In genomic region chr13:62863771-62864170, GRCm38 (mm10) we compare ENCODE assay signal across 32 mouse cellular contexts. TPM values are rescaled to one million over a fixed set of nuclear protein-coding genes. Genes with fewer than 3 reads are reported as not detected.
A peak's percentile ranks its signal among the peaks of the same experiment; 100 is the strongest.
DNase-seq lines count a peak whose midpoint lies in the region; ATAC-seq lines count a peak whose summit lies in the region.
"Had no signal": no experiment of that assay in that cellular context is flagged by ENCODE, and none has a peak within 500 bp of the region (broad histone marks: within the 10 kb centered on the region; RNA-seq: fewer than 3 reads in every experiment).

No protein-coding gene starts in this region.

- no peak overlapping the region for H3K4me2 ChIP-seq in kidney, embryonic 16.5 days (replicated peaks; ENCODE audit: low read depth, low read length)
- no peak overlapping the region for H3K4me2 ChIP-seq in forebrain, embryonic 14.5 days (ENCODE audit: low read length)
- H3K4me2 ChIP-seq: embryonic facial prominence, embryonic 13.5 days; heart, embryonic 12.5 days; hindbrain, embryonic 13.5 days; limb, embryonic 15.5 days; liver, embryonic 15.5 days; neural tube, embryonic 12.5 days had no signal

- DNase-seq in kidney, adult 18-20 months, result peak; percentile 2
- DNase-seq in kidney, postnatal 10 days, result no peak
- no peak for DNase-seq in kidney, postnatal 25 days
- peak; percentile 22 for DNase-seq in lung, postnatal 10 days
- no peak for DNase-seq in lung, postnatal 36 days
- no peak for DNase-seq in forebrain, embryonic 14.5 days (ENCODE audit: low spot score)
- DNase-seq: adrenal gland, postnatal 10 days; cerebellum, adult 9-10 months; cerebellum, postnatal 36 days; gastrocnemius, adult 2 months; gastrocnemius, postnatal 36 days; heart, adult 2 months; heart, postnatal 4 days; right cerebral cortex, adult 18-20 months; spleen, adult 18-20 months; thymus, postnatal 14 days had no signal

- no peak overlapping the region for H3K27ac ChIP-seq in kidney, embryonic 16.5 days (ENCODE audit: low read length)
- no peak overlapping the region for H3K27ac ChIP-seq in forebrain, embryonic 14.5 days (ENCODE audit: low read depth, low read length)
- H3K27ac ChIP-seq: forebrain, embryonic 10.5 days; gastrocnemius, adult 2 months; heart, adult 2 months; hindbrain, embryonic 13.5 days; layer of hippocampus, adult 2 months; left cerebral cortex, adult 2 months; limb, embryonic 15.5 days; liver, embryonic 15.5 days; midbrain, embryonic 10.5 days; neural tube, embryonic 12.5 days had no signal

- H3K27me3 ChIP-seq in kidney, embryonic 16.5 days (ENCODE audit: insufficient read depth, low read length), result no peaks in the 10 kb centered on the region
- no peaks in the 10 kb centered on the region for H3K27me3 ChIP-seq in forebrain, embryonic 14.5 days (replicated peaks; ENCODE audit: control insufficient read depth, insufficient read depth, low read length)
- H3K27me3 ChIP-seq: embryonic facial prominence, embryonic 13.5 days; heart, embryonic 12.5 days; hindbrain, embryonic 13.5 days; limb, embryonic 15.5 days; liver, embryonic 15.5 days; neural tube, embryonic 12.5 days; Patski had no signal

- H3K4me3 ChIP-seq in kidney, embryonic 16.5 days (ENCODE audit: low read length), result no peak overlapping the region
- H3K4me3 ChIP-seq in forebrain, embryonic 14.5 days (ENCODE audit: low read depth, low read length), result no peak overlapping the region
- H3K4me3 ChIP-seq: embryonic facial prominence, embryonic 13.5 days; forebrain, embryonic 10.5 days; gastrocnemius, adult 2 months; heart, adult 2 months; heart, embryonic 12.5 days; hindbrain, embryonic 13.5 days; layer of hippocampus, adult 2 months; left cerebral cortex, adult 2 months; limb, embryonic 15.5 days; liver, embryonic 15.5 days; midbrain, embryonic 10.5 days; myocyte; neural tube, embryonic 12.5 days had no signal

- no peaks in the 10 kb centered on the region for H3K9me3 ChIP-seq in kidney, embryonic 16.5 days (ENCODE audit: low read length)
- no peaks in the 10 kb centered on the region for H3K9me3 ChIP-seq in forebrain, embryonic 14.5 days (replicated peaks; ENCODE audit: control insufficient read depth, low read length)
- H3K9me3 ChIP-seq: embryonic facial prominence, embryonic 13.5 days; forebrain, embryonic 10.5 days; heart, embryonic 12.5 days; hindbrain, embryonic 13.5 days; limb, embryonic 15.5 days; liver, embryonic 15.5 days; midbrain, embryonic 10.5 days; neural tube, embryonic 12.5 days had no signal

- H3K9ac ChIP-seq in kidney, embryonic 16.5 days (replicated peaks; ENCODE audit: low read length), result no peak overlapping the region
- no peak overlapping the region for H3K9ac ChIP-seq in forebrain, embryonic 14.5 days (ENCODE audit: low read length)
- H3K9ac ChIP-seq: embryonic facial prominence, embryonic 13.5 days; heart, embryonic 12.5 days; hindbrain, embryonic 13.5 days; limb, embryonic 15.5 days; liver, embryonic 15.5 days; neural tube, embryonic 12.5 days had no signal

- 61% methylated on average over 6 of the region's 6 CpGs for WGBS in kidney, embryonic 16.5 days
- WGBS in forebrain, embryonic 14.5 days, result 81% methylated on average over 6 of the region's 6 CpGs

- no peaks in the 10 kb centered on the region for H3K36me3 ChIP-seq in kidney, embryonic 16.5 days (ENCODE audit: insufficient read depth, low read length)
- no peaks in the 10 kb centered on the region for H3K36me3 ChIP-seq in forebrain, embryonic 14.5 days (ENCODE audit: control insufficient read depth, insufficient read depth, low read length)
- H3K36me3 ChIP-seq: embryonic facial prominence, embryonic 13.5 days; forebrain, embryonic 10.5 days; G1E; heart, embryonic 12.5 days; hindbrain, embryonic 13.5 days; limb, embryonic 15.5 days; liver, embryonic 15.5 days; midbrain, embryonic 10.5 days; neural tube, embryonic 12.5 days had no signal

- ATAC-seq in kidney, embryonic 16.5 days (ENCODE audit: low FRiP score, low TSS enrichment), result peak; percentile 25; the same call in 1 of the 2 replicates
- no peak for ATAC-seq in forebrain, embryonic 14.5 days
- ATAC-seq: forebrain, embryonic 16.5 days; intestine, embryonic 16.5 days; Patski had no signal

- H3K4me1 ChIP-seq in kidney, embryonic 16.5 days (ENCODE audit: insufficient read depth, low read length), result peaks cover 10% of the 10 kb centered on the region; the same call in 1 of the 2 replicates
- H3K4me1 ChIP-seq in forebrain, embryonic 14.5 days (ENCODE audit: control insufficient read depth, insufficient read depth, low read length), result no peaks in the 10 kb centered on the region
- H3K4me1 ChIP-seq: liver, embryonic 15.5 days; neural tube, embryonic 12.5 days had no signal

RNA-seq across cellular contexts. Expression of gene Fbp2, which starts 5.5 kb away (rescaled TPM):
- polyA plus RNA-seq in kidney, embryonic 16.5 days (2015; fragmentation: Nextera tagmentation; extraction: Ambion mirVana), result 23.3 and 28.9 TPM in 2 replicates
- 0.13 TPM in 1 of 2 replicates, not detected in the other for polyA plus RNA-seq in forebrain, embryonic 14.5 days (2014; fragmentation: Nextera tagmentation; extraction: Ambion mirVana)
- polyA plus RNA-seq: G1E; midbrain, embryonic 10.5 days; neural tube, embryonic 12.5 days had no signal

RNA-seq across cellular contexts. Expression of gene Fbp1, which starts 24.3 kb away (rescaled TPM):
- polyA plus RNA-seq in kidney, embryonic 16.5 days (2015; fragmentation: Nextera tagmentation; extraction: Ambion mirVana), result 132 and 211 TPM in 2 replicates
- polyA plus RNA-seq in forebrain, embryonic 14.5 days (2014; fragmentation: Nextera tagmentation; extraction: Ambion mirVana), result not detected in 2 replicates
- polyA plus RNA-seq: forebrain, embryonic 10.5 days; forebrain, embryonic 16.5 days; G1E; myocyte; Patski had no signal

Comparison
In these comparisons a context has a peak if more than half of its experiments do, and no peak if none do; other contexts are left out.
1. DNase-seq: peak in kidney, adult 18-20 months (single experiment) and lung, postnatal 10 days (single experiment); none in kidney, postnatal 10 days (single experiment), kidney, postnatal 25 days (0 of 2), lung, postnatal 36 days (single experiment) and forebrain, embryonic 14.5 days (single experiment).
2. RNA of gene Fbp2, which starts 5.5 kb away (polyA plus RNA-seq): 23.3 to 28.9 TPM in kidney, embryonic 16.5 days; 0.13 TPM in forebrain, embryonic 14.5 days; every median in the first group is over 10 times any median in the second.
3. RNA of gene Fbp1, which starts 24.3 kb away (polyA plus RNA-seq): 132 to 211 TPM in kidney, embryonic 16.5 days; not detected in forebrain, embryonic 14.5 days; every median in the first group is over 100 times any median in the second.